Mouse (Mus musculus) Patski (cell line): Measurements from ENCODE around the gene Adamtsl1. TPM values are rescaled to one million over a fixed set of nuclear protein-coding genes. Genes with fewer than 3 reads are reported as not detected.

ENCODE experiments used
- ATAC-seq: fragments of 100-300 bp; one replicate; pipeline ENCODE4 v1.8.0; 2021
- CTCF ChIA-PET: fragments of 350-600 bp; sonication (Branson Sonifier 250); formaldehyde crosslinking; loops from one replicate; lab custom pipeline; 2022; ENCODE audit warnings: inconsistent platforms; lab: Charles Lee
- POLR2A ChIA-PET: fragments of 350-600 bp; sonication (Branson Sonifier 250); formaldehyde crosslinking; loops from one replicate; lab custom pipeline; 2022; ENCODE audit warnings: antibody characterized with exemption, inconsistent platforms; lab: Charles Lee
- DNase-seq: peaks from one replicate; pipeline ENCODE4 v3.0.0-alpha.2; 2011; ENCODE audit warnings: low read depth, low spot score
- H3K27me3 ChIP-seq: fragments of 371-371 bp; one replicate; pipeline ENCODE4 v1.5.1; 2021
- CTCF ChIP-seq: fragments of 100-300 bp; IDR thresholded peaks from one replicate; pipeline ENCODE4 v1.5.1; 2021
- in situ Hi-C: fragments of 300-500 bp; cut with MboI; formaldehyde crosslinking; loops from 3 replicates; pipeline ENCODE4 v1.11.1; 2018; ENCODE audit warnings: low pct_unique_long_range_greater_than_20kb, mixed read lengths
- polyA plus RNA-seq: library from polyadenylated mRNA; unstranded; gene quantifications from one replicate; pipeline ENCODE4 v1.2.3, GENCODE M21; 2021

Adamtsl1 gene
- polyA plus RNA-seq, 1 experiment from 2014 or later: not detected

- no peak for TF ChIP-seq CTCF
- ATAC-seq (no peak), DNase-seq (no peak)
- ChIA-PET CTCF (no interaction called here), POLR2A (no interaction called here)
- in situ Hi-C loops: no loop called here
- H3K27me3 ChIP-seq: no peaks in the 10 kb centered on the region
Observed at GRCm38 (mm10) chr4:85741825-85742391, 227.9 kb downstream of the Adamtsl1 start.

DNA sequence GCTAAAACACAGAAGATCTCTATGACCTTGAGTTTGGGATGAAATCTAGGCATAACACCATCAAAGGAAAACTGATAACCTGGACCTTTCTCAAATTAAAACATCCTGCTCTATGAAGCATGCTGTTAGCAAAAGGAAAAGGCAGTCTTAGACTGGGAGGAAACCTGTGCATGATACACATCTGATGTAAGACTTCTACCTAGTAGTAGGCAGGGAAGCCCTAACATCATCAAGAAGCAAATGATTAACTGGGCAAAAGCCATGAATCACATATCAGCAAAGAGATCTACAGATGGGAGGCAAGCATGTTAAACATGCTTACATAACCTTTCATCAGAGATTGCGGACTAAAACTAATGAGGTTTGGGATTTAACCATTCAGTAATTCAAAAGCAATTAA lies 229.5 kb downstream of the Adamtsl1 start:
- no peak for ATAC-seq
- CTCF ChIA-PET: interaction anchor here (0.6 kb wide), 1 partner anchor 305 kb away, joined by 3 read pairs; no protein-coding TSS in a partner anchor
- DNase-seq: no peak
- POLR2A ChIA-PET: no interaction called here
- in situ Hi-C loops: no loop called here
- no peaks in the 10 kb centered on the region for H3K27me3 ChIP-seq
- no peak for TF ChIP-seq CTCF

- ChIA-PET POLR2A (no interaction called here), CTCF (no interaction called here)
- in situ Hi-C loops: no loop called here
- no peak for TF ChIP-seq CTCF
- ATAC-seq (no peak), DNase-seq (no peak)
- no peaks in the 10 kb centered on the region for H3K27me3 ChIP-seq
Observed at GRCm38 (mm10) chr4:85762684-85763083, 248.7 kb downstream of the Adamtsl1 start.

DNA sequence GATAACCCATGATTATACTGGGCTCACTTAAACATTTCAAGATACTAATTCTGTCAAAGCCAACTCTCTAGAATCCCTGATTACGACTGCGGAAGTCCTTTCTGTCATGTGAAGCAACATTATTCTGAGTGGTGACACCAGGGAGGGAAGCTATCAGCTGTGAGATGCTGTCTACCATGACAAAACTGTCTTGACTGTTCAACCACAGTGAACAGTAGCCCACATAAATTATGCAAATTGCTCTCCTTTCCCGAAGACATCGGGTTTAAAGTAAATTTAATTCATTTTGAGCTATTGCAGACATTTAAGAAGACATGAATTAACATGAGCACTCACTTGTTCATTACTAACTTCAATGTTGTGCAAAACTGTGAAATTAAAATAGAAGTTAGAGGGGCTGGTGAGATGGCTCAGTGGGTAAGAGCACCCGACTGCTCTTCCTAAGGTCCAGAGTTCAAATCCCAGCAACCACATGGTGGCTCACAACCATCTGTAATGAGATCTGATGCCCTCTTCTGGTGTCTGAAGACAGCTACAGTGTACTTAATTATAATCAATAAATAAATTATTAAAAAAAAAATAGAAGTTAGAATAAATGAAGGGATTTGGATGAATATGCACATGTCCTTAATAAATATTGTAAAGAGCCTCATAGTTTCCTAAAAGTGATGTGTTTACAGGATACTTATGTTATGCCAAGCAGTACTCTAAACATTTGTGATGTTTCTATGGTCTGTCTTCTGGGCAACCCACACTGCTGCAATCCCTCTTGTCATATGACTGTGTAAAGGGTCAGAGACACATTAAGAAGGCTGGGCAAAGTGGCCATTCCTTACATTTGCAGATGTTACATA lies 249.4 kb downstream of the Adamtsl1 start:
- in situ Hi-C loops: no loop called here
- no peak for TF ChIP-seq CTCF
- DNase-seq: no peak
- ATAC-seq: no peak
- ChIA-PET POLR2A (no interaction called here), CTCF (no interaction called here)
- no peaks in the 10 kb centered on the region for H3K27me3 ChIP-seq

GRCm38 (mm10) chr4:85764015-85764450 lies 250.1 kb downstream of the Adamtsl1 start:
- DNase-seq (no peak), ATAC-seq (no peak)
- no peaks in the 10 kb centered on the region for H3K27me3 ChIP-seq
- POLR2A ChIA-PET: no interaction called here
- in situ Hi-C loops: no loop called here
- TF ChIP-seq CTCF: no peak
- CTCF ChIA-PET: no interaction called here

DNA sequence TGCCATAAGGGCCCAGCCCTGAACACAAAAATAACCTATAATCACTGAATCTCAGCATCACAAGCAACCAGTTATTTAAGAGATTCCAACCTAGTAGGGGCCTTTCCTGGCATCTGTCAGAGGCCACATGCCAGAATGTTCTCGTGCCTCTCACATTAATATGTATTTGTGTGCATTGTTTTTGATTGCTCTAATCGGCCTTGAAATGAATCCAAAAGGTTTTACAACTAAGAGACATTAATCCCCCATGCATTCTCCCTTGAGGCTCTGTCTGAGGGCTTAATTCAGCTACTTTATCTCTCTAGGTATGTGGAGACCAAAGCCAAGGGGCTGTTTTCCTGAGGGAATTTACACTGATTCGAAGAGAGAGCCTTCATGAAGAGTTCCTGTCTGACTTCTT lies 250.5 kb downstream of the Adamtsl1 start:
- no peak for TF ChIP-seq CTCF
- no peak for DNase-seq

DNA sequence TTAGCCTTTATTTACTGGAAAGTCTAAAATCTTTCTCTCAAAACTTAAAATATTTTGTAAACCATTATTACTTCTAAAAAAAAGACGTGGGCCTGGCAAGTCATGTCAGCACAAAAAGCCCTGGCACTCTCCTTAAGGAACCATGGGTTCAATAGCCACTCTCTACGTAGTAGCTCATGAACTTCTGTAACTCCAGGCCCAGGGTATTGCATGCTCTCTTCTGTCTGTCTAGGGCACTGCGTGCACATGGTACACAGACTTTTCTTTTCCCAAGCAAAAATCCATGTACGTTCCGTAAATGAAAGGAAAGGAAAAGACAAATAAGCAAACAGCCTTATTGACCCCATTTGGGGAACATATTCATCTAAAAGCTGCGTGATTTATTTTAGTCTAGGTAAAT lies 253.7 kb downstream of the Adamtsl1 start:
- POLR2A ChIA-PET: no interaction called here
- no peak for ATAC-seq
- in situ Hi-C loops: no loop called here
- H3K27me3 ChIP-seq: no peaks in the 10 kb centered on the region
- TF ChIP-seq CTCF: no peak
- no peak for DNase-seq
- CTCF ChIA-PET: no interaction called here

More for the DNA sequence above, 250.5 kb downstream of the Adamtsl1 start:
- no peaks in the 10 kb centered on the region for H3K27me3 ChIP-seq
- POLR2A ChIA-PET: no interaction called here
- in situ Hi-C loops: no loop called here
- ATAC-seq: no peak
- CTCF ChIA-PET: no interaction called here

- H3K27me3 ChIP-seq: no peaks in the 10 kb centered on the region
- ChIA-PET CTCF (no interaction called here), POLR2A (no interaction called here)
- ATAC-seq (no peak), DNase-seq (peak; percentile 13)
- no peak for TF ChIP-seq CTCF
- in situ Hi-C loops: no loop called here
Observed at GRCm38 (mm10) chr4:85768107-85768506, 254.1 kb downstream of the Adamtsl1 start.

DNA sequence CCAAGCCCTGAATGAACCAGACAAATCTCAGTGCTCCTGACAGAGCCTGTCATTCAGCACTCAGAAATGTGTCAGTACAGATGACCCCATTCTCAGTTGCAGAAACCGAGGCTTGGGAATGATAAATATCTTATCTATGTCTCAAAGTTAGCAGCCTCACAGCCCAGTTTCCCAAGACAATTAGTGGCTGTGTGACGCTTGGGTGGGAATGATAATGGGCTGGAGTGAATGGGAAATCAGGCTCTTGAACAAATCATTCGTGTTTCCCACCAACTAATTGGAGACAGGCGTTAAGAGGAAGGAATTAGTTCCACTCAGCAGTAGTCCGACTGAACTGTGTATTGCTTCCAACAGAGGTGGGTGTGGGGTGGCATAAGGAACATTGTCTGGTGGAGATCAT lies 268.5 kb downstream of the Adamtsl1 start:
- in situ Hi-C loops: no loop called here
- DNase-seq (no peak), ATAC-seq (no peak)
- no peak for TF ChIP-seq CTCF
- ChIA-PET CTCF (no interaction called here), POLR2A (no interaction called here)
- H3K27me3 ChIP-seq: peaks cover 3% of the 10 kb centered on the region

- ATAC-seq (no peak), DNase-seq (no peak)
- TF ChIP-seq CTCF: no peak
- ChIA-PET CTCF (interaction anchor here (1.3 to 1.4 kb wide), 2 partner anchors 13 to 18 kb away, joined by 3 to 8 read pairs; no protein-coding TSS in a partner anchor), POLR2A (interaction anchor here (0.6 kb wide), 1 partner anchor 920 kb away, joined by 3 read pairs; no protein-coding TSS in a partner anchor)
- H3K27me3 ChIP-seq: peaks cover 3% of the 10 kb centered on the region
- in situ Hi-C loops: no loop called here
Observed at GRCm38 (mm10) chr4:85783768-85784379, 269.9 kb downstream of the Adamtsl1 start.

GRCm38 (mm10) chr4:85784428-85784827 lies 270.5 kb downstream of the Adamtsl1 start:
- ChIA-PET CTCF (interaction anchor here (1.3 to 1.4 kb wide), 2 partner anchors 14 to 17 kb away, joined by 3 to 8 read pairs; no protein-coding TSS in a partner anchor), POLR2A (no interaction called here)
- H3K27me3 ChIP-seq: peaks cover 3% of the 10 kb centered on the region
- in situ Hi-C loops: no loop called here
- DNase-seq: no peak
- no peak for TF ChIP-seq CTCF
- ATAC-seq: no peak
